Mouse (Mus musculus) gastrocnemius, adult 8-10 months (tissue): ENCODE measurements around the gene Gper1. TPM values are rescaled to one million over a fixed set of nuclear protein-coding genes. Genes with fewer than 3 reads are reported as not detected.

Source experiments
- DNase-seq, 2 experiments: peaks; one replicate each; pipeline ENCODE4 v3.0.0; 2022; ENCODE audit warnings: low spot score in 2 of 2
- total RNA-seq, 4 experiments: library from RNA; stranded (reverse); gene quantifications; 2 replicates each; pipeline ENCODE4 v1.2.4; 2022

Gper1 gene
- total RNA-seq, 4 experiments from 2014 or later, result 0.24 to 0.77 (median 0.61) TPM

GRCm38 (mm10) chr5:139411117-139411516 lies 11.8 kb upstream of the Gper1 start:
- DNase-seq, result no peak

- DNase-seq, result no peak
These were observed 11.2 kb upstream of the Gper1 start for GRCm38 (mm10) chr5:139411665-139412314.

DNA sequence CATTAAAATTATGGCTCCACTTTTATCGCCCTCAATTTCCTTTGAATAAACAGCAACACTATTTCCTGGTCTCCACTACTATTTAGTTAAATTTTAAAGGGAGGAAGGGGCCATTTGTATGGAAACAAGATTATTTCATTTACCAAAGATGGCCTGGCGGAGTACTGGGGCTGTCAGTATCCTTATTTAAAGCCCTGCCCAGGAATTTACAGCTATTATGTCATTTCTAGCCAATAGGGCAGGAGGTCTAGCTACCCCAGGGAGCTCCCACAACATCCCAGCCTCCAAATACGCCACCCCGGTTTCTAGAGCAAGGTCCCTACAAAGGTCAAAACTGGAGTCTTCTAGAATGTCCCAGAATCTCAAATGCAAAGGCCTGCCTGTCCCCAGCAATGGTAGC lies 9.4 kb upstream of the Gper1 start:
- no peak for DNase-seq

DNA sequence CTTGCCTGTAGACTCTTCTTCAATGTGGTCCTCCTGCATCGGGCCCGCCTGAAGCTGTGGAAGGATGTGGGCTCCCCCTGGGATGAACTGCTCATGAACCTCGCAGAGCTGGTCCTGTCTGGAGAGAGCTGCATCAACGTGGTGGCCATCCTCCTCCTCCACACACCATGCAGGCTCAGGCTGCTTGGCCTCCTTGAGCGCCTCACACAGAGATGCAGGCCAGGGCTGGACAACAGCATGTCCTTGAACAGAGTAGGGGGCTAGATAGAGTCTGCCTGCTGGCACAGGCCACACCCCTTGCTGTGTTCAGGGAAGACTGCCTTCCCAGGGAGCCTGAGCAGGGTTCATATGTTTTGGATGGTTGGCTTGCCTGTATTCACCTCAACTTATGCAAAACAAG lies 8.0 kb upstream of the Gper1 start:
- DNase-seq, result no peak

DNA sequence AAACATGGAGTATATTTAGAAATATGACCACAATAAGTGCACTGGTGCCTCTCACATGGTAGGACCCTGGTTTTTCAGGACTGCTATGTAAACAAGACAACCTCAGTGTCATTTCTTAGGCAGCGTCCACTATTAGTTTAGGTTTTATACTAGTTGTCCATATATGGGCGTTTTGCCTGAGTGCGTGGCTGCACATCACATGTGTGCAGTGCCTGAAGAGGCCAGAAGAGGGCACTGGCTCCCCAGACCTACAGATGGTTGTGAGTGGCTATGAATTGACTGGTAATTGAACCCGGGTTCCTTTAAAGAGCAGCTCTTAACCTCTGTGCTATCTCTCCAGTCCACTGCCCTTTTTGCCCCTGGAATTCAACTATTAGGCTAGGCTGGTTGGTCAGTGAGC lies 6.0 kb upstream of the Gper1 start:
- DNase-seq, result no peak

GRCm38 (mm10) chr5:139417480-139417879 lies 5.5 kb upstream of the Gper1 start:
- DNase-seq, result no peak

DNA sequence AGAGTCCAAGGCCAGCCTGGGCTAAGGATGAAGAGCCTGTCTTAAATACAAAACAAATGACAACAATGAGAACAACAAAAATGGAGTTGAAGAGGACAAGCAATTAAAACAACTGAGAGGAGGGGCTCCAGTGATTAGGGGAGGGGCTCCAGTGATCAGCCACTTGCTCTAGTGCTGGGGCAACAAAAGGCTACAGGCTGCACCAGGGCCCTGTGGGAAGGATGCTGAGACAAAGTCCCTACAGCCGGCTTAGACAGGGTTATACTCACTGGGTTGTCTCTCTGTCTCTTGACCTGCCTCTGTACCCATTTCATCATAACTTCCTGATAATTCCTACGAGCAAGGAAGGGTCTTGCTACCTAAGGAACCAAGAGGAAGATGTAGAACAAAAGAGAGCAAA lies 4.8 kb upstream of the Gper1 start:
- DNase-seq, result no peak

DNA sequence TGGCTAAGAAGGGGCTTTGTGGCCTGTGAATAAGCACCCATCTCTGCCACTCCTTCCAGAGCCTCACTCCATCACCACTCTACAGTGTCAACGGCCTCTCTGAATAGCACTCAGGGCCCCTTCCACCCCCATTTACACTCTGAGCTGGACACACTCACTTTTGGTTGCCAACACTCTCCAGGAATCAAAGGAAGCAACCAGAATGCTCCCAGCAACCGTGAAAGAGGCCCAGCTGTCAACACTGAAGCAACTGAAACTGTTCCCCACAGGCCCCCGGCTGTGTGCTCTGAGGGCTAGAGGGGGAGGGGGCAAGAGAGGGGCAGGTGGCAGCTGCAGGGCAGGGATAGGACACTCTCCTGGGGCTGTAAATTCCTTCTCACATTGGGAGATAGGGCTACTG lies 4.3 kb upstream of the Gper1 start:
- DNase-seq, result no peak

GRCm38 (mm10) chr5:139425198-139425597 lies 2.2 kb downstream of the Gper1 start:
- DNase-seq, result no peak

GRCm38 (mm10) chr5:139427001-139427400 lies 4.0 kb downstream of the Gper1 start:
- DNase-seq, result no peak

DNA sequence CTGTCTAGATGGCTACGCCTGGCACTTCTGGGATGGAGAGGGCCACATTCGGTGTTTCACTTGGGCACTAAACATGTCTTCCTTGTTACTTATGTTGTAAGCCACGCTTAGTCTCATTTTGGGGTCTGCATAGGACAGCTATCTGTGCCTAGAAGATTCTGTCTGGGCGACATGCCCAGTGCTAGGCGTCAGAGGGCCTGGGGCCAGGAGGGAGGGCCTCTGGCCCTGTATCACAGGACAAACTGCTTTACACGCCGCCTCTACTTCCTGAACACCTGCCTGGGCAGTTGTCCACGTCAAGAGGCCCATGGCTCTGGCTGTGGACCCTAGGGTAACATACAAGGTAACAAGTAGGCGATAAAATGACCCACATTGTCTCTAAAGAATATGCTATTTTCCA lies 5.0 kb downstream of the Gper1 start:
- DNase-seq, result no peak

GRCm38 (mm10) chr5:139429818-139430341 lies 6.9 kb downstream of the Gper1 start:
- DNase-seq, result no peak

GRCm38 (mm10) chr5:139432333-139432732 lies 9.4 kb downstream of the Gper1 start:
- no peak for DNase-seq

- DNase-seq, result no peak
These were observed 10.0 kb downstream of the Gper1 start for GRCm38 (mm10) chr5:139432747-139433508.

GRCm38 (mm10) chr5:139433842-139434568 lies 11.1 kb downstream of the Gper1 start:
- no peak for DNase-seq

- no peak for DNase-seq
These were observed 12.0 kb downstream of the Gper1 start for GRCm38 (mm10) chr5:139434940-139435339.

- no peak for DNase-seq
These were observed 14.8 kb downstream of the Gper1 start for GRCm38 (mm10) chr5:139437769-139438168.

GRCm38 (mm10) chr5:139438440-139438839 lies 15.5 kb downstream of the Gper1 start:
- no peak for DNase-seq

GRCm38 (mm10) chr5:139440451-139440850 lies 17.5 kb downstream of the Gper1 start:
- DNase-seq, result no peak

DNA sequence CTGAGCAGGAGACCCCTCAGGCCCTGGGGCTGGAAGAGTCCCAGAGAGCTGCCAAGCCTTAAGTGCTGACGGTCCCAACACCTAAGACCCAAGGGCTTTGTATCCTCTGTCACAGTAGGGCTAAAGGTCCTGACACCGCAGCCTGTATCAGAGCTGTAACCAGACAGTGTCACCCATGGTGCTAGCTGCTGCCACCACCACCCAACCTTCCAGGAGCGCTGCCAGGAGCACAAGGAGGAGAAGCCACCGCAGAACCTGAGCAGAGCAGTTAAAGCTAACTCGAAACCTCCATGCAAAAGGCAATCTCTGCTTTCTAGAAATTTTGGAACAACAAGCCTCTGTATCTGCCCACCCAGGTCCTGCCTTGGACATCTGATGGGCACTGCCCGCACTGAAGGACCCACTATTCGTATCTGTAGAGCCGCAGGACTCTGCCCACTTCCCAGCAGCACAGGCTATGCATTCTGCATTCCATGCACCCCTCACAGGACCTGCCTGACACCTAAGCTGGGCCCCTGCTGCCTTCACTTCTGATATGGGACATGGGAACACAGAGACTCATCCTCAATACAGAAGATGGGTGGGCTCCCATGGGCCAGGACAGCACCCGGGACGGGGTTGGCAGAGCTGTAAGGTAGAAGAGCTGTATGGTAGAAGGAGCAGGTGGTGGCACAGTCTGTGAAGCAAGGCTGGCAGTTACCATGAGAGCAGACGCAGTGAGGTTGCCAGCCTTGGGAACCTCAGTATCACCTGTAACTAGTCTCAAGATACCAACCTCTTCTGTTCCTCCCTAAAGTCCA lies 18.2 kb downstream of the Gper1 start:
- no peak for DNase-seq

GRCm38 (mm10) chr5:139441726-139442018 lies 18.7 kb downstream of the Gper1 start:
- no peak for DNase-seq

DNA sequence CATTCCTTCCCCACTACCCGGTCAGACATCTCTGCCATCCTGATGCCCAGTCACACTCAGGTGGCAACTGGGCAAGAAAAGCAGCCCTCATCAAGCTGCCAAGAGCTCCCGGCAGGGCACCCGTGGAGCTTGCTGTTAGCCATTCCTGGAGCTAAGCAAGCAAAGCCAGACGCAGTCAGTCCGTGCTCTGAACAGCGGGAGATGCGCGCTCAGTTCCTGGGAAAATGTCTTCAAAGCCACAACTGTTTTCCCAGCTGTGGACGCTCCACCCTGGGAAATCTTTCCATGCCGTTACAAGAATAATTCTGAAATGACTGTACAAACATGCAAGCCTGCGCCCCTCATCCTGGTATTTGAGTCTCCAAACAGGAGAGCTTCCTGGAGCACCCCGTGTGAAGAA lies 19.5 kb downstream of the Gper1 start:
- no peak for DNase-seq
